Mouse (Mus musculus): ENCODE data around the gene Dyrk1a. TPM values are rescaled to one million over a fixed set of nuclear protein-coding genes. Genes with fewer than 3 reads are reported as not detected.
A peak's percentile ranks its signal among the peaks of the same experiment; 100 is the strongest.

Gene Dyrk1a
- polyA plus RNA-seq, 1 experiment from 2014 or later: 7.7 TPM

DNA sequence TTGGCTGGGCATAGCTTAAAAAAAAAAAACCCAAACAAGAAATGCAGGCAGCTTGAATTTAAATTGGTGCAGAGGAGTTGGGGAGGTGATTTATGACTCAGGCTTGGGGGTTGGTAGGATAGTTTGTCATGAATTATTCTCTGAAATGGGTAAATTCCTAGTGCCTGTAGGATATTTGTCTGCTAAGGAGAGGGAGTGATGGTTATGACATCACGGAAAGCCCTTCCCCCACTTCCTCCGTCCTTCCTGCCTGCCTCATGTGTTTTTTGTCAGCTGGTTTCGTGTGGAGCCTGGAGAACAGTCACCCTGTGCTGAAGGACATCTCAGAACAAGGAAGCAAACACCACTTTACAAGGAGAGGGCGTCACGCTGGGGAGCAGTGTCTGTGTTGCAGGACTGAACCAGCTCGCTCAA lies 31.7 kb downstream of the Dyrk1a start:
- WGBS: 5% methylated on average over 6 of the region's 6 CpGs
- 0 out of 2 replicates have a peak overlapping the region, but pooled peaks have one; percentile 11 for H3K4me2 ChIP-seq (replicated peaks; ENCODE audit: low read depth, low read length)
- H3K4me1 ChIP-seq (ENCODE audit: insufficient read depth, low read depth, low read length): peaks cover 32% of the 10 kb centered on the region
- TF ChIP-seq EP300 (IDR thresholded peaks at IDR 0.05): peak; percentile 58; the same call in 1 of the 2 replicates
- no peak; the same call in 1 of the 2 replicates for TF ChIP-seq CTCF (IDR thresholded peaks at IDR 0.05)
- peak; percentile 95 for ATAC-seq
- H3K9me3 ChIP-seq (ENCODE audit: low read length): no peaks in the 10 kb centered on the region
- peak overlapping the region; percentile 59 for H3K27ac ChIP-seq (ENCODE audit: low read length)
- H3K9ac ChIP-seq (replicated peaks; ENCODE audit: low read depth): no peak overlapping the region
- no peak overlapping the region for H3K4me3 ChIP-seq (ENCODE audit: low read depth, low read length)
- no peaks in the 10 kb centered on the region for H3K27me3 ChIP-seq (replicated peaks; ENCODE audit: insufficient read depth, low read length)
- DNase-seq (ENCODE audit: low spot score): peak; percentile 94
- H3K36me3 ChIP-seq (ENCODE audit: insufficient read depth, low read length): no peaks in the 10 kb centered on the region

DNA sequence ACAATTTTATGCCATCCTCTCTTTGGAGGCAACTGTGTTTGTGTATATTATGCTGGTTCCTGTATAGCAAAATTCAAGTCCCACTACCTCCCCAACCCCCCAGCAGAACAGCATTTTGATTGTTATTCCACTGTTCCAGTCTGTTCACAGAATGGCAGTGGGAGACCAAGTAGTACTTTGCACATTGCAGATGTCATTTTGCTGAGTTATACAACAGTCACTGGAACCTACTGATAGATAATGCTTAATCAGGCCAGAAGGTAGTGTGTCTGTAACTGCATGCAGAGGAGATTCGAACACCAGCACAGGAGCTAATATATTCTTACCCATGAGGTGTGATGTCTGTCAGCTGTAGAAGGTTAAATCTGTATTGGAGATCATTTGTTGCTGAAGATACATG lies 32.4 kb downstream of the Dyrk1a start:
- no peak for TF ChIP-seq EP300 (IDR thresholded peaks at IDR 0.05)
- no peak for TF ChIP-seq CTCF (IDR thresholded peaks at IDR 0.05)
- no peak overlapping the region for H3K4me2 ChIP-seq (replicated peaks; ENCODE audit: low read depth, low read length)
- peaks cover 32% of the 10 kb centered on the region for H3K4me1 ChIP-seq (ENCODE audit: insufficient read depth, low read depth, low read length)
- H3K9ac ChIP-seq (replicated peaks; ENCODE audit: low read depth): no peak overlapping the region
- no peaks in the 10 kb centered on the region for H3K36me3 ChIP-seq (ENCODE audit: insufficient read depth, low read length)
- H3K27me3 ChIP-seq (replicated peaks; ENCODE audit: insufficient read depth, low read length): no peaks in the 10 kb centered on the region
- 76% methylated on average over 1 of the region's 1 CpGs for WGBS
- no peak for ATAC-seq
- H3K4me3 ChIP-seq (ENCODE audit: low read depth, low read length): no peak overlapping the region
- 0 out of 2 replicates have a peak overlapping the region, but pooled peaks have one; percentile 59 for H3K27ac ChIP-seq (ENCODE audit: low read length)
- DNase-seq (ENCODE audit: low spot score): no peak
- no peaks in the 10 kb centered on the region for H3K9me3 ChIP-seq (ENCODE audit: low read length)

DNA sequence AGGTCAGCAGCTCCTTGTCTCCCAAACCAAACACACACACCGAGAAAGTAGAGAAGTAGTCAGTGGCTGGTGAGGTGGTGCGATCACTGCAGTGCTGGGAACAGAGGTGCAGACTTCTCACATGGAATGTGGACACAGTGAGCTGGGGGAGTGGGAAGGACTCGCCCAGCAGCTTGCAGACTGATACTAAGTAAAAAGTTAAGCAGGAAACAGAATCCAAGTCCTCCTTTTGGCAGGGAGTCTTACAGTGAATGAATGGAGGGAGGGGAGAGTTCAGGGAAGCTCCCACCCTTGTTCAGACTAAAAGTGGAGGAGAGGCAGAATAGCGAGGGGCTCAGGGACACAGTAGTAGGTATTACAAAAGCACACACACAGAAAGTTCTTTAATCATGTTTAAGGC lies 32.9 kb downstream of the Dyrk1a start:
- no peaks in the 10 kb centered on the region for H3K9me3 ChIP-seq (ENCODE audit: low read length)
- H3K27ac ChIP-seq (ENCODE audit: low read length): no peak overlapping the region
- DNase-seq (ENCODE audit: low spot score) (peak; percentile 19), ATAC-seq (no peak)
- no peaks in the 10 kb centered on the region for H3K36me3 ChIP-seq (ENCODE audit: insufficient read depth, low read length)
- H3K4me1 ChIP-seq (ENCODE audit: insufficient read depth, low read depth, low read length): peaks cover 31% of the 10 kb centered on the region
- H3K9ac ChIP-seq (replicated peaks; ENCODE audit: low read depth): no peak overlapping the region
- TF ChIP-seq CTCF (IDR thresholded peaks at IDR 0.05) (no peak), EP300 (IDR thresholded peaks at IDR 0.05) (no peak)
- no peak overlapping the region for H3K4me2 ChIP-seq (replicated peaks; ENCODE audit: low read depth, low read length)
- 48% methylated on average over 4 of the region's 4 CpGs for WGBS
- no peaks in the 10 kb centered on the region for H3K27me3 ChIP-seq (replicated peaks; ENCODE audit: insufficient read depth, low read length)
- no peak overlapping the region for H3K4me3 ChIP-seq (ENCODE audit: low read depth, low read length)

DNA sequence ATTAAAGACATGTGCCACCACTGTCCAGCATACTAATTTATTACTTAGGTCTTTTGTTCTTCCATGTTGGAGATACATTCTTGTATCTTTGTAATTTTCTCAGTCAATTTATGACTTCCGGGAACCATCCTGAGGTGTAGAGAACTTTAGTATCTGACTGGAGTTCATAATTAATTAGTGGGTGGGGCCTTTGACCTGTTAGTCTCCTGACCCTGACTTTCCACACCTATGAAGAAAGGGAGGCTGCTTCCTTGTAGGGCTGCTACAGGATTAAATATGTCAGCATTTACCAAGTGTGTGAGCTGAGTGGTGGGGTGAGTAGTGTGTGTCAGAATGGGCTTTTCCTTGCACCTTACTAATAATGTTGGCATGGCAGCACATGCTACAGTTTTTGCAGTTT lies 36.4 kb downstream of the Dyrk1a start:
- H3K4me2 ChIP-seq (replicated peaks; ENCODE audit: low read depth, low read length): no peak overlapping the region
- no peaks in the 10 kb centered on the region for H3K36me3 ChIP-seq (ENCODE audit: insufficient read depth, low read length)
- ATAC-seq (no peak), DNase-seq (ENCODE audit: low spot score) (no peak)
- H3K4me3 ChIP-seq (ENCODE audit: low read depth, low read length): no peak overlapping the region
- no peak overlapping the region for H3K9ac ChIP-seq (replicated peaks; ENCODE audit: low read depth)
- 81% methylated on average over 1 of the region's 1 CpGs for WGBS
- H3K27ac ChIP-seq (ENCODE audit: low read length): no peak overlapping the region
- no peaks in the 10 kb centered on the region for H3K9me3 ChIP-seq (ENCODE audit: low read length)
- peaks cover 13% of the 10 kb centered on the region; the same call in 1 of the 2 replicates for H3K4me1 ChIP-seq (ENCODE audit: insufficient read depth, low read depth, low read length)
- no peak for TF ChIP-seq EP300 (IDR thresholded peaks at IDR 0.05)
- no peak for TF ChIP-seq CTCF (IDR thresholded peaks at IDR 0.05)
- no peaks in the 10 kb centered on the region for H3K27me3 ChIP-seq (replicated peaks; ENCODE audit: insufficient read depth, low read length)

DNA sequence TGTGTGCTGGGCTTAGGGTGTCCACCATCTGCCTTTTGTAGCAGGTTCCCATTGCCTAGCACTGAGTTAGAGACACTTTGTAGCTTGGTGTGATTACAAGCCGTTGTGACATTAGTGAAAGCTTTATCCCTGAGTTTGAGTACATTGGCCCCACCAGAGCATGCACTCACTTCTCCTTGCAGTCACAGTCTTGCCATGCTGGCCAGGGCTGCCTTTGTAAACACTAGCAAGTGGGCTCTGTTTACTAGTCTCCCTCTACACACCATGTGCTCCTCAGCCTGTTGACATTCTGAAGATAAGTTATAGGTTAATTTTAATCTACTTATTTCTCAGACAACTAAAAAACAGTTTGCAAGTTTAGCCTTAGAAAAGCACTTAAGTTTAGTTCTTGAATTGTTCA lies 37.7 kb downstream of the Dyrk1a start:
- WGBS: 42% methylated on average over 1 of the region's 1 CpGs
- TF ChIP-seq CTCF (IDR thresholded peaks at IDR 0.05): no peak
- no peak for TF ChIP-seq EP300 (IDR thresholded peaks at IDR 0.05)
- Histone ChIP-seq H3K9me3 (ENCODE audit: low read length) (no peaks in the 10 kb centered on the region), H3K4me3 (ENCODE audit: low read depth, low read length) (no peak overlapping the region), H3K4me2 (replicated peaks; ENCODE audit: low read depth, low read length) (0 out of 2 replicates have a peak overlapping the region, but pooled peaks have one; percentile 2), H3K27me3 (replicated peaks; ENCODE audit: insufficient read depth, low read length) (no peaks in the 10 kb centered on the region), H3K36me3 (ENCODE audit: insufficient read depth, low read length) (no peaks in the 10 kb centered on the region), H3K27ac (ENCODE audit: low read length) (peak overlapping the region; percentile 54), H3K4me1 (ENCODE audit: insufficient read depth, low read depth, low read length) (peaks cover 8% of the 10 kb centered on the region; the same call in 1 of the 2 replicates), H3K9ac (replicated peaks; ENCODE audit: low read depth) (no peak overlapping the region)
- DNase-seq (ENCODE audit: low spot score): peak; percentile 58
- peak; percentile 52 for ATAC-seq

DNA sequence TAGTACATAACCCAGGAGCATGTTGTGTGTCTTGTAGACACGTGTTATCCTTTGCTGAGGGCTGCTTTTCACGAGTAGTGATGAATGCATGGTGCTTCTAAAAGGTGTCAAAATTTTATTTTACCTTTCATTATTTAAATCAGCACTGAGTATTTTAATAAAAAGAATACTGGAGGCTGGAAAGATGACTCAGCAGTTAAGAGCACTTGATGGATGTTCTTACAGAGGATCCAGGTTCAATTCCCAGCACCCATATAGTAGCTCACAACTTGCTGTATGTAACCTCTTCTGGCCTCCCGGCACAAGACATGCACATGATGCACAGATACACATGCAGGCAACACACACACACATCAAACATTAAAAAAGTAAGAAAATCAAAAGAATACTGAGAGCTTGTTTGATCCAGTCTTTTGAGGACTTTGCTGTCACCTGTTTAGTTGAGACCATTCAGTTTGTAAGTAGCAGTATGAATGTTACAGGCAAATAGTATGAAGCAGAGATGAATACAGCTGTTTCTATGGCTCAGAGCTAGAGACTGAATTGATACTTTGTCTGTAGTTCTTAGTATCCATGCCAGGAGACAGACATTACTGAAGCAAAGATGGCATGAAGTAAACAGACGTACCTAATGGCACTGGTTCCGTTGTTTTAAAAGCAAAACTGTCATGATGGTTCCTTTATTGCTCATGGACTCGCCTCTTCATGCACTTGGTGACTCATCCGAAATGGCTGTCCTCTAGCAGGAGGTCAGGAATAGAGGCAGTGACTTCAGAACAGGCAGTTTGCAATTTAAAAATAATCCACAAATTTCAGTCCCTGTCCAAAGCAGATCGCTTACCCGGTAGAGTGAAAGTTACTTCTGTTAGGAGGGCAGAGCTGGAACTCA lies 39.1 kb downstream of the Dyrk1a start:
- Histone ChIP-seq H3K9ac (replicated peaks; ENCODE audit: low read depth) (no peak overlapping the region), H3K27ac (ENCODE audit: low read length) (peak overlapping the region; percentile 15; the same call in 1 of the 2 replicates), H3K36me3 (ENCODE audit: insufficient read depth, low read length) (no peaks in the 10 kb centered on the region), H3K9me3 (ENCODE audit: low read length) (no peaks in the 10 kb centered on the region), H3K4me3 (ENCODE audit: low read depth, low read length) (no peak overlapping the region), H3K4me2 (replicated peaks; ENCODE audit: low read depth, low read length) (no peak overlapping the region), H3K4me1 (ENCODE audit: insufficient read depth, low read depth, low read length) (peaks cover 3% of the 10 kb centered on the region; the same call in 1 of the 2 replicates), H3K27me3 (replicated peaks; ENCODE audit: insufficient read depth, low read length) (no peaks in the 10 kb centered on the region)
- TF ChIP-seq EP300 (IDR thresholded peaks at IDR 0.05) (no peak), CTCF (IDR thresholded peaks at IDR 0.05) (no peak)
- WGBS: 76% methylated on average over 9 of the region's 9 CpGs
- peak; percentile 23 for DNase-seq (ENCODE audit: low spot score)
- no peak for ATAC-seq

Measured in lung, postnatal 0 days (tissue).